Mouse (Mus musculus): ENCODE data around the gene Fam135a. TPM values are rescaled to one million over a fixed set of nuclear protein-coding genes. Genes with fewer than 3 reads are reported as not detected.

Fam135a gene
- polyA plus RNA-seq, 1 experiment: not detected

DNA sequence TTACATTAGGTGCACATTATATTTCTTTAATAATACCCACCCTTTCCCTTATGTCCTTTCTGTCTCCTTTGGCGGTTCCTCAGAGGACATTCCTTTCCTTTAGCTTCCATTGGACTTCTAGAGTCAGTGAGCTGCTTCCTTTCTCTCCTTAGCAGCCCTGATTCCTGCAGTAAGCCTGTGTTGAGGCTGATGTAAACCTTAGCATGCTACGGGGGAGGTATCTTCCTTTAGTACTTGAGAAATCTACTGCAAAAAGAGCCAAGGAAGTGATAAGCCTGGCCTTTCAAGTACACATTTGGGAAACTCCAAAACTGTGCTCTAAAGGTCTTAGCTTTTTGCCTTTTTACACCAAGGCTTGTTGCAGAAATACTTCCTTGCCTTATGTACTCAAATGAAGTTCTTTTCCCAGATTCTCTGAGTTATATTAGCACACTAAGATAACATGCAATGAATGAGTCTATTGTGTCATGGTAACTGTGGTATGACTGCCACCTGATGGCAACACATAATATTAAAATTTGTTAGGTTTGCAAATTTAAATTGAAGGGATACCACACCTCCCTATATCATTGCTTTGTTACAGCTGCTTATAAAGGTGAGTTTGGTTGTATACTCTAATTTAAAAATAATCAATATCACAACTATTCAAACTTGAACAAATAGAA, 66.2 kb downstream of the Fam135a start:
- Histone ChIP-seq H3K27ac (ENCODE audit: insufficient read depth, low read depth, low read length) (no peak overlapping the region), H3K4me3 (ENCODE audit: insufficient read depth, low read depth, low read length) (no peak overlapping the region), H3K4me1 (ENCODE audit: control insufficient read depth, insufficient read depth, low read length) (no peaks in the 10 kb centered on the region)
- WGBS: 70% methylated on average over 2 of the region's 2 CpGs
- TF ChIP-seq CTCF (IDR thresholded peaks at IDR 0.05; ENCODE audit: insufficient read depth, low read depth, low read length): no peak
- TF ChIP-seq POLR2A (IDR thresholded peaks at IDR 0.05; ENCODE audit: insufficient read depth, low read depth, low read length): no peak

DNA sequence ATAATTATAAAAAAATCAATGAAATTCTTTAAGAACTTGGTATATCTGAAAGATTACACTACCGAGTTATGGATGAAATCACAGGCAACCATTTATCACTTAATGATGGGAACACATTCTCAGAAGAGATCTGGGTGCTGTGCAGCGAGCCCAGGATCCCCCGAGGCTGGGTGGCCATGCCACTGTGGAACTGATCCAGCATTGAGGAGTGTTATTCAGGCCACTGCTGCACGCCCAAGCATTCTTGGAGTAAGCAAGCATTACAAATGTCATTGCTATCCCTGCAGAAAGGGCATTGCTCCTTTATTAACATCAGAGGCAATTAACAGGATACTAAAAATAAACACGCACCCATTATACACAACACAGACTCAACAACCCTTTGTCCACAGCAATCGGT, 89.3 kb downstream of the Fam135a start:
- H3K27ac ChIP-seq (ENCODE audit: insufficient read depth, low read depth, low read length): 0 out of 2 replicates have a peak overlapping the region, but pooled peaks have one; percentile 51
- WGBS: 42% methylated on average over 6 of the region's 6 CpGs
- TF ChIP-seq CTCF (IDR thresholded peaks at IDR 0.05; ENCODE audit: insufficient read depth, low read depth, low read length): no peak
- no peak for TF ChIP-seq POLR2A (IDR thresholded peaks at IDR 0.05; ENCODE audit: insufficient read depth, low read depth, low read length)
- peaks cover 2% of the 10 kb centered on the region for H3K4me1 ChIP-seq (ENCODE audit: control insufficient read depth, insufficient read depth, low read length)
- H3K4me3 ChIP-seq (ENCODE audit: insufficient read depth, low read depth, low read length): no peak overlapping the region

DNA sequence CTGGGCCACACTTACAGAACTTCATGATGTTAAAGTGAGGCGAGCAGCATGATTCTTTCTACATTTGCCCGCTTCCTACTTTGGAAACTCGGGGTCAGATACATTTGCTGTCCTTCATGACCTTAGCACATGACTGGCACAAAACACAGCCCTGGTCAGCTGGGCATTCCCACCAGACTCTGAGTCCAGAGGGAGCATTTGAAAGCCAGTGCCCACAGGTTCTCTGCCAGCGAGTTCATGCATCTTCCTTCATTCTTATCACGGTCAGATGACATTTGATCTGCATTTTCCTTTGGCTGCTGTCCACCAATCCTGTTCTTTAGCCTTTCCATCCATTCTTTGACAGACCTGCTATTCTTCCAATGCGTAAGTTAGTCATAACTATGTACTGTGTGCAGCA, 90.1 kb downstream of the Fam135a start:
- no peak for TF ChIP-seq POLR2A (IDR thresholded peaks at IDR 0.05; ENCODE audit: insufficient read depth, low read depth, low read length)
- TF ChIP-seq CTCF (IDR thresholded peaks at IDR 0.05; ENCODE audit: insufficient read depth, low read depth, low read length): no peak
- H3K4me3 ChIP-seq (ENCODE audit: insufficient read depth, low read depth, low read length): no peak overlapping the region
- peaks cover 2% of the 10 kb centered on the region for H3K4me1 ChIP-seq (ENCODE audit: control insufficient read depth, insufficient read depth, low read length)
- WGBS: 93% methylated on average over 6 of the region's 6 CpGs
- H3K27ac ChIP-seq (ENCODE audit: insufficient read depth, low read depth, low read length): no peak overlapping the region

DNA sequence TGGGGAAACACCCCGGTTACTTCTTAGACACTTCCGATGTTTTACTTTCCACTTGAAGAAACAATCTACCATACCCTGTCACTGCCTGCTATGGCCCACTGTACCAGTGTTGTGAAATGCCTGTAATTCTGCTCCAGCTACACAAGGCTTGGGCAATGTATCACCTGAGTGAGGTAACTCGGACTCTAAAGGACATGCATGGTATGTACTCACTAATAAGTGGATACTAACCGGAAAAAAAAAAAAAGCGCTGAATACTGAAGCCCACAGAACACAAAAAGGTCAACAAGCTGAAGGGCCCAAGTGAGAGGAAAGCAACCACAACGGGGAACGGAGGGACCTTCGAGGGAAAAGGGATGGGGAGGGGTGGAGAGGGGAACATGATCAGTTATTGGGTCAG, 92.5 kb downstream of the Fam135a start:
- no peak overlapping the region for H3K4me3 ChIP-seq (ENCODE audit: insufficient read depth, low read depth, low read length)
- WGBS: 91% methylated on average over 8 of the region's 8 CpGs
- peaks cover 2% of the 10 kb centered on the region for H3K4me1 ChIP-seq (ENCODE audit: control insufficient read depth, insufficient read depth, low read length)
- H3K27ac ChIP-seq (ENCODE audit: insufficient read depth, low read depth, low read length): no peak overlapping the region
- TF ChIP-seq POLR2A (IDR thresholded peaks at IDR 0.05; ENCODE audit: insufficient read depth, low read depth, low read length) (no peak), CTCF (IDR thresholded peaks at IDR 0.05; ENCODE audit: insufficient read depth, low read depth, low read length) (no peak)

DNA sequence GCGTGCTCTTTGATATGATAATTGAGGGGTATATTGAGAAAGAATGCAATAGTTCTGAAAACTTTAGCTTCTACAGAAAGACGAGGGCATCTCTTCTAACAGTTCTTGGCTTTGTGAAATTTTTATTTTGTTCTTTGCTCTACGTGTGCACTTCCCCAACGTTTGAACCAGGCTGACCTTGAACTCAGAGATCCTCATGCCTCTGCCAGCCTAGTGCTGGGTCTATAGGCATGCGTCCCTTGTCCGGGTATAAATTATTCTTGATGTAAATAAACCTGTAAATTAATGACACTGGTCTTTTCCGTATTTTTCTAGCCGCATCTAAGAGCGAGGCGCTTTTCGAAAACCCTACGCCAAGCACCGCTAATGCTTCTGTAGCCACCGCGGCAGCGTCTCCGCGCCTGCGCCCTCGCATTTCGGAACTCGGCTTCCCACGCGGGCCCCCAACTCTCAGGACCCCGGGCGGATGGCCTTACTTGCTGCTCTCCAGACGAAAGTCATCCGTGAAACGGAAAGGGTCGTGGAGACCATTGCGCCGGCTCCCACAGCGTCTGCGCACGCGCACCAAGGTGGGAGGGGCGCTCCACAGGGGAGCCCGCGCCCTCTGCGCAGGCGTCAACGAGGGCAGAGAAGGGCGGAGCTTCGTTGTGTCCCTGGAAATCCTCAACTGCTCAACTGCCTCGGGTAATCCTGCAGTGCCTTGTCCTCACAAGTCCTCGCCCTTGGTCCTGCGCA, 94.9 kb downstream of the Fam135a start, which contains the start of gene Sdhaf4:
Gene Sdhaf4 (minus strand): TSS at position 587 of the 735 bp plus-strand sequence.
- Histone ChIP-seq H3K27ac (ENCODE audit: insufficient read depth, low read depth, low read length) (peak within 1 kb of the TSS; percentile 98), H3K4me3 (ENCODE audit: insufficient read depth, low read depth, low read length) (peak within 1 kb of the TSS; percentile 91), H3K4me1 (ENCODE audit: control insufficient read depth, insufficient read depth, low read length) (no peaks in the 10 kb centered on the region)
- under 1% methylated on average over 47 of the region's 47 CpGs for WGBS
- TF ChIP-seq CTCF (IDR thresholded peaks at IDR 0.05; ENCODE audit: insufficient read depth, low read depth, low read length) (no peak), POLR2A (IDR thresholded peaks at IDR 0.05; ENCODE audit: insufficient read depth, low read depth, low read length) (peak; percentile 91)

DNA sequence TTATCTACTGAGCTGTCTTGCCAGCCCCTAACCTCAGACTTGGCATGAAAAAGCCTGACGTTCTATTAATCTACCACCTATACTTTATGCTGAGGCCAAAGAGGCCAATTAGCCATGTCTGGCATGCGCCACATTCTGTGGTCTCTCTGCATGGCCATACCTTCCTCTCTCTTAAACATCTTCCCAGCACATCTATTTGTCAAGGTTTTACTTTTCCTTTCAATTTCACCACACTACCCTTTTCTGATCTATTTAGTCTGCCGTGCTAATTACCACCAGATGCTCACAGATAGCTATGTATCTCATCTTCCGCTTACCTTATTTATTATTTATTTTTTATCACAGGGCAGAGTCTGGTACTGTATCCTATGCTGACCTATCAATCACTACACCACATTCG, 100.8 kb downstream of the Fam135a start:
- Histone ChIP-seq H3K4me3 (ENCODE audit: insufficient read depth, low read depth, low read length) (no peak overlapping the region), H3K27ac (ENCODE audit: insufficient read depth, low read depth, low read length) (no peak overlapping the region), H3K4me1 (ENCODE audit: control insufficient read depth, insufficient read depth, low read length) (no peaks in the 10 kb centered on the region)
- TF ChIP-seq CTCF (IDR thresholded peaks at IDR 0.05; ENCODE audit: insufficient read depth, low read depth, low read length): no peak
- TF ChIP-seq POLR2A (IDR thresholded peaks at IDR 0.05; ENCODE audit: insufficient read depth, low read depth, low read length): no peak
- 97% methylated on average over 5 of the region's 5 CpGs for WGBS

DNA sequence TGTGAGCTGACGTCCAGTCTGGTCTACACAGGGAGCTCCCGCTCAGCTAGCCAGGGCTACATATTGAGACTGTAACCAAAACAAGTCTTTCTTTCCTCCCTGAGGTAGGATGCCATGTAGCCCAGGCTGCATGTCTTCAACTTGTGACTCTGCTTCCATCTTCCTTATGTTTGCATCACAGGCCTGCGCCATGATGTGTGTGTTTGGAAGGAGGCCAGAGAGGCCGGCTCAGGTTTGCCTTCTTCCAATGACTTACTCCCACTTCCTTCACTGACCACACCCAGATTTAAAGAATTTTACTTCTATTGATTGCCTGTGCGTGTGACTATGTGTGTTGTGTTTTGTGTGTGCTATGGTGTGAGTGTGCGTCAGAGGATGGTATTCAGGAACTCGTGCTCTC, 101.3 kb downstream of the Fam135a start:
- H3K27ac ChIP-seq (ENCODE audit: insufficient read depth, low read depth, low read length): no peak overlapping the region
- no peaks in the 10 kb centered on the region for H3K4me1 ChIP-seq (ENCODE audit: control insufficient read depth, insufficient read depth, low read length)
- 96% methylated on average over 7 of the region's 7 CpGs for WGBS
- H3K4me3 ChIP-seq (ENCODE audit: insufficient read depth, low read depth, low read length): no peak overlapping the region
- no peak for TF ChIP-seq CTCF (IDR thresholded peaks at IDR 0.05; ENCODE audit: insufficient read depth, low read depth, low read length)
- no peak for TF ChIP-seq POLR2A (IDR thresholded peaks at IDR 0.05; ENCODE audit: insufficient read depth, low read depth, low read length)

DNA sequence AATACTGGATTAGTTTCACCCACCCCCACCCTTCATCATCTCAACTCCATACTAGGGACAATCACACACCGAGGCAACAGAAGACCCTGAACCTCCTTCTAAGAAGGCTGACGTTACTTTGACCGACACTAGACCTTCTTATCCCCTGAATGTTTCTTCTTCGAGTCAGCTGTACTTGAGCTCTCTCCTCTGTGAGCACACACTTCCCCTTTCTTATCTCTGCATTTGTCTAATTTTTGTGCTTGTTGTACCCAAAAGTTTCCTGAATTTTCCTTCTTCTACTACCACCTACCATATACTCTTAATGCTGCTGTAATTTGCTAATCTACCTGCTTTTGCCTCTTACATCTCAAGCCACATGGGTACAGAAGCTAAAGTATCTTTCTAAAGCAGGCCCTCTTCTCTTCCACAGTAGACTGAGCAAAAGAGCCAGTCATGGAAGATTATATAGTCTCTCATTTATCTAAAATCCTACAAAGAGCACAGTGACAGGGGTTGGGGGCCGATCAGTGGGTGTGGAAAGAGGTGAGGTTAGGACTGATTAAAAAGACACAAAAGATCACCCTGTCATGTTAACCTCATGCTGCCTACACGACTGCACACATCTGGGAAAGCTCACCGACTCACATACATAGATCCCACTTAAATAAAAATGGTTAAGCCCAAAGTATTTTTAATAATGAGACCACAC, 101.9 kb downstream of the Fam135a start:
- H3K4me1 ChIP-seq (ENCODE audit: control insufficient read depth, insufficient read depth, low read length): no peaks in the 10 kb centered on the region
- no peak overlapping the region for H3K27ac ChIP-seq (ENCODE audit: insufficient read depth, low read depth, low read length)
- TF ChIP-seq POLR2A (IDR thresholded peaks at IDR 0.05; ENCODE audit: insufficient read depth, low read depth, low read length): no peak
- no peak for TF ChIP-seq CTCF (IDR thresholded peaks at IDR 0.05; ENCODE audit: insufficient read depth, low read depth, low read length)
- WGBS: 91% methylated on average over 7 of the region's 7 CpGs
- no peak overlapping the region for H3K4me3 ChIP-seq (ENCODE audit: insufficient read depth, low read depth, low read length)

DNA sequence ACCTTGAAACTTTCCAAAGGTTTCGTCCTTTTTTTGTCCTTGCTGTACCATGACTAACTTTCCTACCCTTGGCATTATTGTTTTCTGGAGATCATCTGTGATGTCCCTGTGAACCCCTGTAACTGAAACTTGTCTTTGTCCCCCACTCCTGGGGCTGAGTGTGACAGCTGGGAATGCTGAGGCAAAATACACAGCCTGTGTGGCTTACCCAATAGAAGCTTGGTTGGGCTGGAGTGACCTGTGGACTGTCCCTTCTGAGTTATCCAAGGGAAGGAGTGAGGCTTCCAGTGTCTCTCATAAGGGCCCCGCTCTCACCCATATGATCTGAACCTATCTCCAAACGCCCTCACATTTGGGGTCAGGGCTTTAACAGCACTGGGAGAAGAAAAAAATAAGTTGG, 102.6 kb downstream of the Fam135a start:
- WGBS: 90% methylated on average over 3 of the region's 3 CpGs
- TF ChIP-seq CTCF (IDR thresholded peaks at IDR 0.05; ENCODE audit: insufficient read depth, low read depth, low read length) (no peak), POLR2A (IDR thresholded peaks at IDR 0.05; ENCODE audit: insufficient read depth, low read depth, low read length) (no peak)
- Histone ChIP-seq H3K4me1 (ENCODE audit: control insufficient read depth, insufficient read depth, low read length) (no peaks in the 10 kb centered on the region), H3K27ac (ENCODE audit: insufficient read depth, low read depth, low read length) (no peak overlapping the region), H3K4me3 (ENCODE audit: insufficient read depth, low read depth, low read length) (no peak overlapping the region)

Measured in olfactory bulb, adult 2 months (tissue).